Mouse (Mus musculus) midbrain, embryonic 14.5 days (tissue): Measurements from ENCODE around the gene Rhbdf2. TPM values are rescaled to one million over a fixed set of nuclear protein-coding genes. Genes with fewer than 3 reads are reported as not detected.

Experiments used
- ATAC-seq: fragments of 200-750 bp; cut with Nextera tagmentation; 2 replicates; pipeline ENCODE4 v1.8.0; 2017; ENCODE audit warnings: moderate number of reproducible peaks, moderate library complexity; ENCODE audit not compliant: low FRiP score, low TSS enrichment
- DNase-seq: peaks from one replicate; pipeline ENCODE4 v3.0.0-alpha.2; 2015
- H3K27ac ChIP-seq: fragments of 300-500 bp; sonication (generic); replicated peaks from 2 replicates; pipeline ENCODE4 v1.5.1; 2014; ENCODE audit warnings: mild to moderate bottlenecking, low read depth, low read length, moderate library complexity
- H3K27me3 ChIP-seq: fragments of 300-500 bp; sonication (generic); 2 replicates; pipeline ENCODE4 v1.6.1; 2014; ENCODE audit warnings: low read length, control low read depth, mixed read lengths; ENCODE audit not compliant: control insufficient read depth, insufficient read depth
- H3K36me3 ChIP-seq: fragments of 300-500 bp; sonication (generic); 2 replicates; pipeline ENCODE4 v1.6.1; 2014; ENCODE audit warnings: low read length, control low read depth; ENCODE audit not compliant: control insufficient read depth, insufficient read depth
- H3K4me1 ChIP-seq: fragments of 300-500 bp; sonication (generic); 2 replicates; pipeline ENCODE4 v1.6.1; 2014; ENCODE audit warnings: mild to moderate bottlenecking, antibody characterized with exemption, low read length, control low read depth; ENCODE audit not compliant: control insufficient read depth, insufficient read depth
- H3K4me2 ChIP-seq: fragments of 300-500 bp; sonication (generic); 2 replicates; pipeline ENCODE4 v1.6.1; 2014; ENCODE audit warnings: mild to moderate bottlenecking, low read length, moderate library complexity
- H3K4me3 ChIP-seq: fragments of 300-500 bp; sonication (generic); replicated peaks from 2 replicates; pipeline ENCODE4 v1.5.1; 2014; ENCODE audit warnings: low read depth, low read length
- H3K9ac ChIP-seq: fragments of 300-500 bp; sonication (generic); replicated peaks from 2 replicates; pipeline ENCODE4 v1.6.1; 2014; ENCODE audit warnings: mild to moderate bottlenecking, low read length, moderate library complexity
- H3K9me3 ChIP-seq: fragments of 300-500 bp; sonication (generic); 2 replicates; pipeline ENCODE4 v1.6.1; 2016; ENCODE audit warnings: low read length, control low read depth, mixed read lengths; ENCODE audit not compliant: control insufficient read depth
- WGBS: fragments of 180-500 bp; shearing (Covaris S2); extraction: QIAGEN DNeasy Blood & Tissue Kit; methylation state at CpG from one replicate; pipeline ENCODE4 v1.1.7; 2014; 5-methylcytosine and 5-hydroxymethylcytosine counted together
- polyA plus RNA-seq: library from polyadenylated mRNA; unstranded; fragments of >200 nt; fragmentation: Nextera tagmentation; extraction: Ambion mirVana; gene quantifications from 2 replicates; pipeline ENCODE4 v1.2.1, GENCODE M21; 2014

Rhbdf2 gene
- polyA plus RNA-seq, 1 experiment from 2014 or later, result 0.63 TPM

- Histone ChIP-seq H3K9me3 (no peaks in the 10 kb centered on the region), H3K9ac (no peak overlapping the region), H3K36me3 (no peaks in the 10 kb centered on the region), H3K4me3 (no peak overlapping the region), H3K4me1 (peaks cover 6% of the 10 kb centered on the region), H3K4me2 (no peak overlapping the region), H3K27me3 (no peaks in the 10 kb centered on the region), H3K27ac (no peak overlapping the region)
- 89% methylated on average over 19 of the region's 19 CpGs for WGBS
- DNase-seq (no peak), ATAC-seq (no peak)
These were observed 30.1 kb downstream of the Rhbdf2 start for GRCm38 (mm10) chr11:116596766-116597165.

DNA sequence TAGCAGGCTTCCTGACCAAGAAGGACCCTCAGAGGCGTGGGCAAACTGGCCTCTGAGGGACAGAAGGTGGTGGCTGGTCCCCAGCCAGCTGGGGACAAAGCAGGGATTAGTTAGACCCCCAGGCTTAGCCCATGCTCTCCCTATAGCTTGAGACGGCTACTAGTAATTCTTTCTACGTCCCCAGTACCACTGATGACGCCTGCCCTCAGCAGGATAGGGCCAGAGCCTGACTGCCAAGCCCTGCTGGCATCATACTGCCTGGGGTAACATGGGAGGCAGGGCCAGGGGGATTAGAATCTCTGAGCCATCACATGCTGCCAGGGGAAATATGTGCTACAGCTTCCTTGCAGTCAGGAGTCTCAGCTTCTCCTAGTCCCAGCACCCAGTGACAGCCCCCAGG is 33.5 kb downstream of the Rhbdf2 start:
- 42% methylated on average over 4 of the region's 4 CpGs for WGBS
- no peak for ATAC-seq
- Histone ChIP-seq H3K9me3 (no peaks in the 10 kb centered on the region), H3K36me3 (no peaks in the 10 kb centered on the region), H3K27ac (0 out of 2 replicates have a peak overlapping the region, but pooled peaks have one; percentile 13), H3K4me1 (peaks cover 16% of the 10 kb centered on the region), H3K4me2 (no peak overlapping the region), H3K27me3 (no peaks in the 10 kb centered on the region), H3K4me3 (no peak overlapping the region), H3K9ac (0 out of 2 replicates have a peak overlapping the region, but pooled peaks have one; percentile 16)
- DNase-seq, result peak; percentile 18

DNA sequence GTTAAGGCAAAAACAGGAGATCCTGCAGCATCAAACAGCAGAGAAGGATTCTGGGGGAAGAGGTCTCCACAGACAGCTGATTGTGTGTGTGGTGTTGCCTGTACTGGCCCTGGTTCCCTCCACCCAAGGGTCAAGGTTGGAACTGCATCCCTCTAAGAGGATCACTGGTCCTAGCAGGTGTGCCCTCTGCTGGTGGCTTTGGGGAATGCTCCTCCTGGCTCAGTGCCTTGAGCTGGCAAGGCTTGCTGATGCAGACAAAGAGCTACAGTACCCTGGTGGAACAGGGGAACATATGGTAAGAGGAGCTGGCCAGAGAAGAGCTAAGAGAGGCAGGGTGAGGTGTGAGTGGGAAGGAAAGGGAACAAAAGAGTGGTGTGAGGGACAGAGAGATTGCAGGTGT is 34.4 kb downstream of the Rhbdf2 start:
- ATAC-seq (peak; percentile 59; the same call in 1 of the 2 replicates), DNase-seq (peak; percentile 93)
- Histone ChIP-seq H3K9me3 (no peaks in the 10 kb centered on the region), H3K27ac (peak overlapping the region; percentile 62), H3K36me3 (no peaks in the 10 kb centered on the region), H3K4me1 (peaks cover 16% of the 10 kb centered on the region), H3K27me3 (no peaks in the 10 kb centered on the region), H3K4me2 (no peak overlapping the region), H3K9ac (no peak overlapping the region; the same call in 1 of the 2 replicates), H3K4me3 (no peak overlapping the region)

DNA sequence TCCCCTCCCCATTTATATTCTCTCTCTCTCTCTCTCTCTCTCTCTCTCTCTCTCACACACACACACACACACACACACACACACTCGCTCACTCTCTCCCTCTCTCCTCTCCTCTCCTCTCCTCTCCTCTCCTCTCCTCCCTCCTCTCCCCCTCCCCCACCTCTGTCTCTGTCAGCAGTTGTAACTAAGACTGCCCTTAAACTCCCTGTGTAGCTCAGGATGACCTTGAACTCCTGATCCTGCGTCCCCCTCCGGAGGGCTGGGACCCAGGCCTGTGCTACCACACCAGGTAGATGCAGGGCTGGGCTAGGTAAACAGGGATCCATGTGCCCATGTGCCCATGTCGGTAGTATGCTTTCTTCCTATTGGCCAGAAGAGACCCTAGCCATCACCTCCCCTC is 35.2 kb downstream of the Rhbdf2 start:
- Histone ChIP-seq H3K9me3 (no peaks in the 10 kb centered on the region), H3K36me3 (no peaks in the 10 kb centered on the region), H3K4me2 (no peak overlapping the region), H3K27ac (no peak overlapping the region), H3K27me3 (no peaks in the 10 kb centered on the region), H3K4me3 (no peak overlapping the region), H3K4me1 (peaks cover 19% of the 10 kb centered on the region), H3K9ac (no peak overlapping the region)
- WGBS, result 83% methylated on average over 4 of the region's 4 CpGs
- DNase-seq (no peak), ATAC-seq (no peak)

- no peaks in the 10 kb centered on the region for H3K36me3 ChIP-seq
- H3K9ac ChIP-seq, result no peak overlapping the region
- ATAC-seq (no peak), DNase-seq (no peak)
- no peaks in the 10 kb centered on the region for H3K9me3 ChIP-seq
- 51% methylated on average over 8 of the region's 8 CpGs for WGBS
- peaks cover 19% of the 10 kb centered on the region for H3K4me1 ChIP-seq
- no peak overlapping the region for H3K27ac ChIP-seq
- no peak overlapping the region for H3K4me2 ChIP-seq
- H3K4me3 ChIP-seq, result no peak overlapping the region
- H3K27me3 ChIP-seq, result no peaks in the 10 kb centered on the region
These were observed 37.2 kb downstream of the Rhbdf2 start for GRCm38 (mm10) chr11:116589574-116589973.

- H3K4me2 ChIP-seq, result peak overlapping the region; percentile 13; the same call in 1 of the 2 replicates
- no peaks in the 10 kb centered on the region for H3K27me3 ChIP-seq
- no peak overlapping the region; the same call in 1 of the 2 replicates for H3K9ac ChIP-seq
- H3K4me3 ChIP-seq, result no peak overlapping the region
- whole genome bisulfite sequencing, result 14% methylated on average over 14 of the region's 14 CpGs
- H3K9me3 ChIP-seq, result no peaks in the 10 kb centered on the region
- H3K4me1 ChIP-seq, result peaks cover 19% of the 10 kb centered on the region
- no peak overlapping the region for H3K27ac ChIP-seq
- H3K36me3 ChIP-seq, result no peaks in the 10 kb centered on the region
- ATAC-seq (no peak), DNase-seq (peak; percentile 60)
These were observed 37.7 kb downstream of the Rhbdf2 start for GRCm38 (mm10) chr11:116589020-116589531.

DNA sequence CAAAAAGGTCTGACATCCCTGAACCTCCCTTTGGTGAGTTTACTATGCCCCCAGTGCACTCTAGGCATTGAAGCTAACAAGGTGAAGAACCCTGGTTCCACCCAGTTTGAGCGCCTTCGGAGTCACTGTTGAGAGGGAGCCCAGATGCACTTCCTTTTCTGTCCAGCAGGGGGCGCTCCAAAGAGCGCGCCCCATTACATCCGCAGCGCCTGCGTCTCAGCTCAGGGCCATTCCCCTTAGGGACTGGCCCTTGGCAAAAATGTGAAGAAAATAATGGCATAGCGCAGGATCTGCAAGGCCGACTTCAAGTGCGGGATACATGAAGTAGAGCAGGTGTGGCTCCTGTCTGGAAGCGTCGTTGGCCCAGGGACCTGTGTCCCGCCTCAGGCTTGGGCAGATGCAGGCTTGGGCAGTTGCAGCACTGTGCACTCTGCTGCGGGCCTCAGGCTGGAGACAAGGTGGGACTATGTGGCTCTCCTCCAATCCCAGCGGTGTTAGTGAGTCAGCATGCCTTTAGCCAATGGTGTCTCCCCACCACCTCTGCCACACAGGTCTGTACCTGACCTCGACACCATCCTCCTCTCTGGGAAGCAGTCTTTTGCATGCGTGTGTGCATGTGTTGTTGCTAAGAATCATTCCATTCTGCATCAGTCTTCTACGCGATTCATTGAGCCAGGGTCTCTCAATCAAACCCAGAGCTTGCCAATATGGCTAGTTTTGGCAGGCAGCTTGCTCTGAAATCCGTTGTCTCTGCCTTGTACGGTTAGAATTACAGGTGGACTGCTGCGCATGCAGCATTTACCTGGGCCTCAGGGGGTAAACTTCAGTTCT is 39.8 kb downstream of the Rhbdf2 start:
- no peak for ATAC-seq
- no peaks in the 10 kb centered on the region for H3K27me3 ChIP-seq
- no peaks in the 10 kb centered on the region for H3K9me3 ChIP-seq
- H3K4me2 ChIP-seq, result peak overlapping the region; percentile 42
- no peaks in the 10 kb centered on the region for H3K36me3 ChIP-seq
- peak; percentile 82 for DNase-seq
- peaks cover 13% of the 10 kb centered on the region; the same call in 1 of the 2 replicates for H3K4me1 ChIP-seq
- no peak overlapping the region for H3K9ac ChIP-seq
- 19% methylated on average over 23 of the region's 23 CpGs for WGBS
- peak overlapping the region; percentile 20; the same call in 1 of the 2 replicates for H3K27ac ChIP-seq
- peak overlapping the region; percentile 18; the same call in 1 of the 2 replicates for H3K4me3 ChIP-seq

- ATAC-seq, result no peak
- WGBS, result 64% methylated on average over 5 of the region's 5 CpGs
- Histone ChIP-seq H3K4me3 (peak within 1 kb of the TSS; percentile 18; the same call in 1 of the 2 replicates), H3K27ac (peak within 1 kb of the TSS; percentile 20; the same call in 1 of the 2 replicates), H3K9ac (no peak within 1 kb of the TSS), H3K9me3 (no peaks in the 10 kb centered on the region), H3K27me3 (no peaks in the 10 kb centered on the region), H3K4me2 (peak within 1 kb of the TSS; percentile 42), H3K4me1 (peaks cover 13% of the 10 kb centered on the region; the same call in 1 of the 2 replicates), H3K36me3 (no peaks in the 10 kb centered on the region)
- no peak for DNase-seq
These were observed 40.5 kb downstream of the Rhbdf2 start, which contains the start of gene Aanat for GRCm38 (mm10) chr11:116586310-116586709. Aanat (plus strand) TSS chr11:116586432.
